Mouse (Mus musculus) embryo, embryonic 11.5 days (tissue): ENCODE measurements around the gene Dnhd1.
"Not testable (repeated sequence)": the region's sequence is repeated elsewhere in the genome, so short reads cannot be mapped to it uniquely, and the experiment has no call there.

ENCODE experiments used
- DNase-seq: peaks from one replicate; pipeline ENCODE4 v3.0.0-alpha.2; 2012; ENCODE audit warnings: low read depth, low spot score

Dnhd1 gene

DNA sequence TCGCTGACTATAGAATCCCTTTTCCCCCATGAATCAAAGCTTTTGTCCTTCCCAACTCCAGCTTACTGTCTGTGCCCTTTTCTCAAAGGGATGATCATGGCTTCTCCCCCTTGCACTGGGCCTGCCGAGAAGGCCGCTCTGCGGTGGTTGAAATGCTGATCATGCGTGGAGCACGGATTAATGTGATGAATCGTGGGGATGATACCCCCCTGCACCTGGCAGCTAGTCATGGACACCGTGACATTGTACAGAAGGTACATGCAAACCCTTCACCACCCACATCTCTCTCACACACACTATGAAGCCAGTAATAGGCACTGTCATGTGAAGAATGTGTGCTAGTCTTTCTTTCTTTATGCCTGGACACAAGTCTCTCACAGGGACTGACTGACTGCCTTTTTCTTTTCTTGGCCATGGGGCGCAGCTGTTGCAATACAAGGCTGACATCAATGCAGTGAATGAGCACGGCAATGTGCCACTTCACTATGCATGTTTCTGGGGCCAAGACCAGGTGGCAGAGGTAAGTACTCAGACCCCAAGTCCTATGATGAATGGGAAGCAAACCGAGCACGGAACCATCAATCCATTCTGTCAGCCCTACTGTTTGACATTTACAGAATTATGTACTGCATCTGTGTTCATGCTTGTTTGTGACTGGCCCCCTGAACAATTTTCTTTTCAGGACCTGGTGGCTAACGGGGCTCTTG, 89.6 kb downstream of the Dnhd1 start:
- no peak for DNase-seq

DNA sequence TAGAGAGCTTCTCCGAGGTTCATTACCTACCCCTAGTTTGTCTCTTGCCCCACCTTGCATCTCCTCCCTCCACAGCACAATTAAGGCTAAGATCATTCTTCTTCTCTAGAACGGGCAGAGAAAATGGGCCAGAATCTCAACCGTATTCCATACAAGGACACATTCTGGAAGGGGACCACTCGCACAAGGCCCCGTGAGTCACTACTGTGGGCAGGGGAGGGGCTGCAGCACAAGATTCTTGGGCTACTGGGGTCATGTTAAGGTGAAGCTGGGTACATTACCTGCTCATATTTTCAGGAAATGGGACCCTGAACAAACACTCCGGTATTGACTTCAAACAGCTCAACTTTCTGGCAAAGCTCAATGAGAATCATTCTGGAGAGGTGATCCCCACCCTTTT, 90.2 kb downstream of the Dnhd1 start:
- DNase-seq: no peak

DNA sequence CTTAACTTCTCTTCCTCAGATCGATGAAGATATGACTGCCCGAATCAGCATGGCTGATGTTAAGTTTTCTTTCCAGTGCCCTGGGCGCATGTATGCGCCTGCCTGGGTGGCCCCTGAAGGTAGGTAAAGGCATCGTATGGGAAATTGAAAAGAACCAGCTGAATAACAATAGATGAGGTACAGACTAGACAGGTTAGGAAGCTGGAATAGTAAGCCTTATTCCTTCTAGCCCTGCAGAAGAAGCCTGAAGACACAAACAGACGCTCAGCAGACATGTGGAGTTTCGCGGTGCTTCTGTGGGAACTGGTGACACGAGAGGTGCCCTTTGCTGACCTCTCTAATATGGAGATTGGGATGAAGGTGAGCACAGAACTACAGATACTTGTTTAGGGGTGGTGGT, 91.4 kb downstream of the Dnhd1 start:
- DNase-seq: no peak

DNA sequence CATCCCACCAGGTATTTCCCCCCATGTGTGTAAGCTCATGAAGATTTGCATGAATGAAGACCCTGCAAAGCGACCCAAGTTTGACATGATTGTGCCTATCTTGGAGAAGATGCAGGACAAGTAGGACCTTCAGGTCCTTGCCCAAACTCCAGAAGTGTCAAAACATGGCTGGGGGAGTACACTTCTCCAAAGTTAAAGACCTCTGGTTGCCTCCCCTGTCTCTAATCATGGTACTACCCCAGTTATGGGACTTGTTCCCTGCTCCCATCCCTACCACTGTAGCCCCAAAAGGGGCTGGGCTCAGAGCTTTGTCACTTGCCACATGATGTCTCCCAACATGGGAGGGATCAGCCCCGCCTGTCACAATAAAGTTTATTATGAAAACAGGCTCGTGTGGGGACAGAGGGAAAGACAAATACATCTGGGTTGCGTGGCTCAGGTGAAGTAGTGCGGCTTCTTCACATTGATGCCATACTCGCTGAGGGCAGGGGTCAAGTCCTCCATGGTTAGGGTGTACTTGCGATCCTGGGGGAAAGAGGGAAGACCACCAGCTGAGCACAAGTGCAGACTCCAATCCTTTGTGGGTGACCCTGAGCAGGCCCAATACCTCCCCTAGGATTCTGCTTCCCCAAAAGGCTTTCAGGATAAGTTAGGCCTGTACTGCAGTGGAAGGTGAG, 92.0 kb downstream of the Dnhd1 start:
- DNase-seq: not testable (repeated sequence)

DNA sequence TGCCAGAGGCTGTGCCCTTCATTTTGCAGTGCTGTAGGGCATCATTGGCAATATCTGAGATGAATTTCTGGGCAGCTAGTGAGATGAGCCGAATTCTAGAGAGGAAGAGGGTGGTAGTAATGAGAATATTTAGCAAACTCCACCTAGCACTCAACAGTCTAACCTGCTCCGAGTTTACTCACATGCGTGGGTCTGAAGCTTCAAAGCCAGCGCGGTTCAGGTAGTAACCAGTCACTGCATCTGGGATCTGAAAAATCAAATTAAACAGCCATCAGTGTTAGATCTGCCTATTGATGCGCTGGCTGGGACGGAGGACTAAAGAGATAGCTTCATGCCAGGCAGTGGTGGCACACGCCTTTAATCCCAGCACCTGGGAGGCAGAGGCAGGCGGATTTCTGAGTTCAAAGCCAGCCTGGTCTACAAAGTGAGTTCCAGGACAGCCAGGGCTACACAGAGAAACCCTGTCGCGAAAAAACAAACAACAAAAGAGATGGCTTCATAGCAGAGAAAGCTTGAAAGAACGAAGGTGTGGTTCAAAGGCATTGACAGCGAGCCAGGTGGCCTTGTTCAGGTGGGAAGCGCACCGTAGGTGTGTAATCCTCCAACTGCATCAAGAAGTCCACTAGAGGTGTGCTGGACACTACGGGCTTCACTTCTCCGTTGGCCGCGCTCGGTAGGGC, 92.8 kb downstream of the Dnhd1 start:
- DNase-seq: not testable (repeated sequence)

DNA sequence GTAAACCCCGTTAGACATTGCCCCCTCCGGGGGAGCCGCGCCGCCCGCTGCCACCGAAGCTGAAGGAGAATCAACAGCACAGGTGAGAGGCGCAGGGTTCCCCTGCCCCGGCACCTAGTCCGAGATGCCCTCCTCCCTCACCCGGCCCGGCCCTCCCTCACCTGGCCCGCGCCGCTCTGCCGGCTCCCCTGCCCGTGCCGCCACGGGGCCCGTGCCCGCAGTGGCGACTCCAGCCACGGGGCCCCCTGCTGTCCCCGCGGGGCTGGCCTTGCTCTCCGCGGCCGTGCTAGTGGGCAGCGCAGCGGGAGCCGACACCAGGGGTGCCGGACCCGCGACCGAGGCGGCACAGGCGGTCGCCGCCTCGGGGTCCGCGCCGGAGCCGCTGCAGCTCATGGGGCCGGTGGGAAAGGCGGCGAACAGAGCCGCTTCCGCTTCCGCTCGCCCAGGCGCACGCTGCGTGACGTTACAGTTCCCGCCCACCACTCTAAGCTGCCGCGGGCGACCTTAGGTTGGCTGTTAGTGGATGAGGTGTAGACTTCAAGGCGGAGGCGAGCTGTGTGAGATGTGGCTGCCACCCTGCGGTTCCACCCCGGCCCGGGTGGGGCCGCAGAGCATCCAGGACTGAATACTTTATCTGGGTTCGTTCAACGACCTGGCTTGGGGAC, 93.4 kb downstream of the Dnhd1 start, which contains the start of gene Taf10:
Gene Taf10 (minus strand): TSS at position 436 of the 665 bp plus-strand sequence.
- peak; percentile 86 for DNase-seq

DNA sequence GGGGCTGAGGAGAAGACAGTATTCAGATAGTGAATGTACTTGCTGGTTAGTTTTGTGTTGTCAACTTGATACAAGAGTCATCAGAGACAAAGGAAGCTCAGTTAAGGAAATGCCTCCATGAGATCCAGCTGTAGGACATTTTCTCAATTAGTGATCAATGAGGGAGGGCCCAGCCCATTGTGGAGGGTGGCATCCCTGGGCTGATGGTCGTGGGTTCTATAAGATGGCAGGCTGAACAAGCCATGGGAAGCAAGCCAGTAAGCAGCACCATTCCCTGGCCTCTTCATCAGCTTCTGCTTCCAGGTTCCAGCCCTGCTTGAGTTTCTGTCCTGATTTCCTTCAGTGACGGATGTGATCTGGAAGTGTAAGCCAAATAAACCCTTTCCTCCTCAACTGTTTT, 97.1 kb downstream of the Dnhd1 start:
- no peak for DNase-seq

DNA sequence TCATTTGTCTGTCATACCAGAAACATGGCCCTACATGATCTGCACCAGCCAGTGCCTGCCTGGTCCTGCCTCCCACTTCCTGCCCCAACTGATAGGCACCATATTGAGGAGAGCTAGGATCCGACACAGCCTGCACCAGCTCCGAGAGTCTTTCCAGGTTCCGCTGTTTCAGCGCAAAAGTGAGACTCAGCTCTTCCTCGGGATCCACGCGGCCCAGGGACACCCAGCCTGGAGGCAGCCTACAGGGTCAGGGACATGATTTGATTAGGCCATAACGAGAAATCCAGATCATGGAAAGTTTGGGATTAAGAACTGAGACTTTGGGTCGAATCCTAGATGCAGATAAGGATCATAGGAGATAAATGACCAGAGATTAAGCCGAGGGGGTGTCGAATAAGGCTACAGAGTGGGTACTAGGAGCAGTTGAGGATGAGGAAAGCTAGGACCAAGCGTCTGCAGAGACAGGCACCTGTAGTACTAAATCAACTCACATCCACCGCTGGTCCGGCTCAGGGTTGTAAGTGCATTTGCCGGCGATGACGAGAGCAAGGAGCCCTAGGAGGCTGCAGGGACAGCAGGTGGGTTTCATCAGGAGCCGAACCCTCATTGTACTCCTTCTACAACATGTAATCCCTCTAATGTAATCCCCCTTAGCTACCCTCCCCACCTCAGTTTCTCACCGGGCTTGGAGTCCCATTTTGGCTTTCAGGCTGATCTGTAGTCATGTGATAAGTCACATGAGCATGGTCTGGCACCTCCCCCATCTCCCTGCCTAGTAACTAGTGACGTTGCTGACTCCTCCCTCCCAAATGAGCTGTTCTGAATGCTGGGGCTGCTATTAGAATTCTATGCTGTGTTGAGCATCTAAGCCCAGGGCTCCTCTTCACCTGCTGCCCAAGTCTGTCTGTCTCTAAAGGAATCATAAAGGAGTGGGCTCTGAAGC, 101.1 kb downstream of the Dnhd1 start, which contains the start of gene Tpp1:
Gene Tpp1 (minus strand): TSS at position 745 of the 943 bp plus-strand sequence.
- peak; percentile 85 for DNase-seq

DNA sequence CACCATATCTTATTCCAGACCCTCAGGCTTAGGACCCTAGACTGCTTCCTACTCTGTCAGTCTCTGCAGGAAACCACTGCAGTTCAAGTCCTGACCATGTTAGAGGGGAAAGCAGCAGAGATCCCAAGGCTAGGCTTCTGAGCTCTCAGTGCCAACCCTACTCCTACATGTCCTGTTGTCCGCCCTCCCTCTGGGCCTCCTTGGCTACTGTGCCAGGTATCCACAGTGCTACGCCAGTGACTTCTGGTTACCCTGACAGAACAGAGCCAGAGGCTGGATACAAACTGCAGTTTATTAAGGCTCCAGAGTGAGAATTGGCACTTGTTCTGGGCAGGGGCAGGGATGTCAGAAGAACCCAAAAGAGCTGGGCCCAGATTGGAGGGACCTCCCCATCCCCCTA, 102.1 kb downstream of the Dnhd1 start:
- no peak for DNase-seq

DNA sequence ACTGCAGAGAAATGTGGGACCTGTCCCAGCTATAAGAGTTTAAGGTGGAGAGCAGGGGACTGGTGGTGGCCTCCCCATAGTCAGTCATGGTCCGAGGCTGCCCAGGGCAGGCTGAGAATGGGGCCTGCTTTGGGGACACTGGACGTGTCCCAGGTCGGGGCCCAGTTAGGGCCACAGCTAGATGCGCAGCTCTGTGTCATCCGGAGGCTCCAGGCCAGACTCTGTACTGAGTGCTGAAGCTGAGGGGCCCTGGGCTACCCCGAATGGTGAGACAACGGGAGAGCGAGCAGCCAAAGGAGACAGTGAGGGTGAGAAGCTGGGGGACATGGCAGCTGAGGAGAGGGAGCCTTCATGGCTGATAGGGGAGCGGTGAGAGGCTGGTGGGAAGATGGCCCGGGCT, 102.7 kb downstream of the Dnhd1 start:
- DNase-seq: no peak

DNA sequence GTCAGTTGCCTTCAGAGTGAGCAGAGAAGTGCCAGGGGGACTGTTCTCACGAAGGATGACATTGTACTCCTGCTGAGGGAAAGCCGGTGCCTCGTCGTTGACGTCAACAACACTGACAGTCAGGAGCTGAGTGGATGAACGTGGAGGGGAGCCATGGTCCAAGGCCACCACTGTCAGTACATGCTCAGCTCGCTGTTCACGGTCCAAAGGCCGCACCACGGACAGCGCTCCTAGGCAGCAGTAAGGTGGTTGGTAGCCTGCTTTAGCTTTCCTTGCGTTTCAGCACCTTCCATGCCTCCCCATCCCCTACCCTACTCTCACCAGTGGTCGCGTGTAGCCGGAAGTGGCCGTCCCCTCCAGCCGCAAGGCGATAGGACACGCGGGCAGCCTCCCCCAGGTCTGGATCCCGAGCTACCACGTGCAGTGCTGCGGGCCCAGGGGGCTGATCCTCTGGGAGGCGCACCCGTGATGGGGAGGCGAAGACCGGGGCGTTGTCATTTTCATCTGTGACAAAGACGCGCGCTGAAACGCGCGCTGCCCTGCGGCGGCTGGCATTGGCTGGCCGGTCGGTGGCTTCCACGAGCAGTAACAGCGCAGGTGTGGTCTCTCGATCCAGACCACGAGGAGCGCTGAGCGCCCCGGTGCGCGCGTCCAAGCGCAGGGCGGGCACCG, 111.3 kb downstream of the Dnhd1 start:
- DNase-seq: no peak

DNA sequence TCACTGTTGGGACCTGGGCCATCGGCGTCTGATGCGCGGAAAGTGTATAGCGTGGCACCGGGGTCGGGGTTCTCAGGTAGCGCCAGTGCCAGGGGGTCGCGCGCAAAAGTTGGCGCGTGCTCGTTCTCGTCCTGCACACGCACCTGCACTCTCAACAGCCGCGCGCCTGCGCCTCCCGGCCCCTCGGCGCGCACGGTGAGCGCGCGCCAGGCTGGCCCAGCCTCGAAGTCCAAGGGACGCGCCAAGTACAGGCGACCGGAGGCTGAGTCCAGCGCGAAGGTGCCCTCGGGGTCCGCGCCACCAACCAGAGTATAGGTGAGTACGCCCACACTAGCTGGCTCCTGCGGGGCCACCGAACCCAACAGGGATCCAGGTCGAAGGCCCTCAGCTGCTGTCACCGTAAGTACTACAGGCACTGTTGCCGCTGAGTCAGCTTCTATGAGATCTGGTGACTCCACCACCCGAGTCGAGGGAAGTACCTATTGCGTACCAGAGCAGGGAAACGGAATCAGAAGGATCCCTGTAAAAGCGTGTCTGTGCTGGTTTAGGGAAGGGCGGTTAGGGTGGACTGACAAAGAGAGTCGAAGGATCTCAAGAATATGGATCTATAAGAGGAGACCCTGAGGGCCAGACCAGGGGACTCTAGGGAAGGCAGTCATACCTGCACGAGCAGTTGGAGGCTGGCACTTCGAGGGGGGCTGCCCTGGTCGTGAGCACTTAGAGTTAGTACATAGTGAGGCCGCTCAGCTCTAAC, 112.1 kb downstream of the Dnhd1 start:
- DNase-seq: no peak

DNA sequence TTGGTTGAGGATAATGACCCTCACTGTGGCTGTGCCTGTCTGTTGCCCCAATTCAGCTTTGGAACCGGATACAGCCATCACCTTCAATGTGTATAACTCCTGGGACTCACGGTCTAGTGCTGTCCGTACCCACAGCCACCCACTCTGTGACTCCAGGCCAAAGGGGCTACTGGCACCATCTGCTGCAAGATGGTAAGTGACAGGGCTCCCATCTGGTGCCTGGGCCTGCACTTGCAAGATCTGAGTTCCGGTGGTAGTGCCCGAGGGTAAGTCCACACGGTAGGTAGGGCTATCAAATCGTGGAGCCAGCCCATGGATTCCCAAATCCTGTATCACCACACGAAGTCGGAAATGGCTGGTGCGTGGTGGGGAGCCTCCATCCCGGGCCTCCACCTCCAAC, 113.7 kb downstream of the Dnhd1 start:
- DNase-seq: no peak

DNA sequence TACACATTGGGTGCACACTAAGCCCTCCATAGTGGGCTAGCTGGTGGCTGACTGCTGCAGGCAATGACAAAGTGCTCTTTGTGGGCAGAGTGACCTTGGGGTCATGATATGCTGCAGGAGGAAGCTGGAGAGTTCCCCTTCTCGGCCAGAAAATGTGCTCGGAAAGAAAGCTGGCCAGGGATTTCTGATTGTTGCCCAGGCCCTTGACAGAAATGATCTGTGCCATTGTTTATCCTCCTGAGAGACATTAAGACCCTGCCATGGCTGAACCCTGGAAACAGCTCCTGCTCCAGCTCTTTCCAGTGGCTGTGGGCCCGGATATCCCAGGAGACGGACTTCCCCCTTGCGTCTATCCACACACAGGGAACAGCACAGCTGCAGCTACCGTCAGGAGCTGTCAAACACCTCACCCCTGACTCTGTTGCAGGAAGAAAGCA, 117.1 kb downstream of the Dnhd1 start:
- no peak for DNase-seq

DNA sequence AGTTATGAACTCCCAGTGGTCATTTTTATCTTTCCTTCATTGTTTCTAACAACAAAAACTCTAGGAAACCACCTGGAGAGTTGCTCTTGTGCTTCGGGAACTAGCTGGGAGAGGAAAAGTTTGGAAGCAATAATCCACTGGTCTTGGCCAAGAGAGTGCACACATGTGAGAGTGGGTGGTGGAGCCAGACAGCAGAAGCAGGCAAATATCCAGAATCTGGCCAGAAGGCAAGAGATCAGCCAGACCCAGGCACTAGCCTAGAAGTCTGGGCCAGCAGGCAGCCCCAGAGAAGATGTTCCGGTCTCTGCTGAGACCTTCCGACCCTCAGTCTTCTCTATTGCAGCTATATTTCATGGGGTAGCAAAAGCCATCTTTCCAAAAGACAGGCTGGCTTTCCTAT, 119.3 kb downstream of the Dnhd1 start:
- no peak for DNase-seq
